Mouse (Mus musculus) CD4-positive helper T cell, adult 2 months (primary cell): ENCODE data around the gene Msi2.

Source experiments
- DNase-seq: peaks from one replicate; pipeline ENCODE4 v3.0.0-alpha.2; 2012; ENCODE audit warnings: low read depth, missing footprints, low spot score

Msi2 gene

DNA sequence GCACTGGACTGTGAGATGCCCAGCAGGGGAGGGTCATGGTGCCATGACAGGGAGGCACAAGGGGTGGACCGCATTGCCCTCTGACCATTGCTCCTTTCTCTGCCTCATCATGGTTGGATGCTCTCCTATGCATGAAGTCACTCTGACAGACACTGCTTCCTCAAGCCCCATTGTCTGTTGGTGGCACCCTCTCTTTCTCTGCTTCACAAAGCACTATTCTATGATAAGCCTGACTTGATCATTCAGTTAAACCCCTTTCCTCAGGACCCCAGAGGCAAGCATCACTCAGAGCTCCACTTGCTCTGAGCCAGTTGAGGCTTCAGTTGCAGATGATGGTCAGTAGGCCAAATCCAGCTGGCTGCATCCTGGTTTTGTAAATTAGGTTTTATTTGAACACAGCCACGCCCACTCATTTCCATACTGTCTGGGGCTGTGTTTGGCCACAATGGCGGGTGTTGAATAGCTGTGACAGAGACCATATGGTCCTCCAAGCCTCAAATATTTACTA lies 311.9 kb downstream of the Msi2 start:
- no peak for DNase-seq

DNA sequence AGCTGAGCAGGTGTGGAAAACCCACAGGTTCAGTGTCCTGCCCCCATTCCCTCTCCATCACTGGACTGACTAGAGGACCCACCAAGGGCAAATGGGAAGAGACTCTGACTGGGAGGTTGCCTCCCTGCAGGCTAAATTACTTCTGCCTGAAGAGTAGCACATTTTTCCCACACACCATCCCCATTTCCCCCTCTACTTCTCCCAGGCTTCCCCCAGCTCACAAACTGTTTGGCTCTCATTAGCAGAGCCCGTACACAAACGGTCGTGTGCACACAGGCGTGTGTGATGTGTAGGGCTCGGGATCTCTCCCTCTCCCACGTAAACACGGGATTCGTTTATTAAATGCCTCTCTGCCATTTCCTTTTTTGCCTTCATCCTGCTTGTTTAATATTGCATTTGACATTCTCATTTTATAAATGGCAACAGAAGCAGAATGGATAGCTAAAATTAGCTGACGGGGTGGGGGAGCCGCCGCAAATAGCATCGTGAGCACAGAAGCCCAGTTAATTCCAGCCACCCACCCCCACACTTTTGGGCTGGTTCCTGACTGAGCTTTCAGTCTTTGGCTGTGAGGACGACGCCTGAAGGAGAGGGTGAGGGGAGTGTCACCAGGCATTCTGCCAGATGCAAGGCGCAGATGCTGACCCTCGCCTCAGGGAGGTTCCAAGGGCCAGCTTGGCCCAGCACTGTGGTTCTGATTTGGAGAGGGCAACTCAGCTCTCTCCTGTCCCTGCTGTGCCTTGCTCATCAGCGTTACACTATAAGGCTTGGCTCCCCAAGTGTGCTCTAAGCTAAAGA lies 313.3 kb downstream of the Msi2 start:
- DNase-seq: no peak

DNA sequence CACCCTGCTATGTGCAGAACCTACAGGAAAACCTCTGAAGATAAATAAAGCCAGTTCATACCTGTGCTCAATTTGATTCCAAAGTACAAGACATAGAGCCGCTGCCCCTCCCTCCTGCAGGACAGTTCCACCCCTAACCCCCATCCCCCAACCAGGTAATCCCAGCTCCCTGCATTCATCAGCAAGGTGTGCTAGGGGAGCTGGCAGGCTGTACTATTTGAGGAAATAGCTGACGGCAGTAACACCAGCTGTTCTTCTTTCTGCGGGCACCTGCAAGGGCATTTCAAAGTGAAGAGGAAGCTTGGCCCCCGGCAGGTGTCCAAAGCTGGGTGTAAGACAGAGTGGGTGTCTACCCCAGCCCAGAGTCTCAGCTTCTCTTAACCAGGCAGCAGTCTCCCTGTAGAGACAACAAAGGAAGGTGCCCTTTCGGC lies 314.1 kb downstream of the Msi2 start:
- DNase-seq: no peak

DNA sequence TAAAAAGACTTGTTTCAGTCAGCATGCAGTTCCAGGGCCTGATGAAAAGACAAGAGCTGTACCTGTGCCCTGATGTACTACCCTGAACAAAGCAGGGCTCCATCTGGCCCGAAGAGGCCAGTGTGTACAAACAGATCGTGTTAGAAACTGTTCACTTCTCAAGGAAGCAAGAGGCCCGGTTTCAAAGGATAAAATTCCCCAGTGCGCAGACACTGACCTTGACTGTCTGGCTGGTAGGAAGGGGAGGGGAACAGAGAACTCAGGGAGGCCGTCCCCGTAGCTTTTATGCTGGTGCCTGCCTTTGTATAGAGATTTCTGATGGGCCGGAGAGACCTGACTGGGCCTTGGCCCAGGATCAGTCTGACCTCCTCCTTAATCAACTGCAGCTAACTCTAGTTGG lies 316.0 kb downstream of the Msi2 start:
- no peak for DNase-seq

DNA sequence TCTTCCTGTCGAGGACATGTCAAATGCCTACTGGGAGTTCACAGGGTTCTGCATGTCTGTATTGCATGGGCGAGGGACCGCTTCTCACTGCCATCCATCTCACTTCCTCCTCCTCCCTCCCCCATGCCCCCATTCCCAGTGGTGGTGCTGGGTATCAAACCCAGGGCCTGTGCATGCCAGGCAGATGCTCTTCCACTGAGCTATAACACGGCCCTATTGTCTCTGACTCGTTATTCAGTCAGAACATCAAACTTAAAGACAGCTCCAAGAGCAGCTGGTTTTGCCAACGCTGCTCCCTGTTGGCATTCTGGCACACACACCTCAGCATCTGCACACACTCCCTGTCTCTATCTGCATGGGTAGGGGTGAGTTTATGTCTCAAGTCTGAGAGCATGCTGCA lies 317.0 kb downstream of the Msi2 start:
- DNase-seq: no peak

DNA sequence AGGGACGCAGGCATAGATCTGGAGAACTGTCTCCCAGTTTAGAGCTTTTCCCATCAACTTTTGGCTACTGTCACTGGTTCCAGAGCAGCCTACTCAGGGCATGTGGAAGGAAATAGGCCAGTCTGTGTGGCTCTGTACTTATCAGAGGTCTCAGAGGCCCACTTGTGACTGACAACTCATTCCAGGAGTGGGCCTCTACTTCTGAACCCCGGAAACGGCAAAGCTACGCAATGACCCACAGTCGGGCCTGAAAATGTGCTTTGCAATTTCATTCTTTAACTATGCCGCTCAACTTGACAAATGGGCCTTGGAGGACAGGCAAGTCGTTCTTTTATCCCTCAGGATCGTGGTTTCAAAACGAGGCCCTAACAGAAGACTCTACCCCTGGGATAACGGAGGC lies 317.4 kb downstream of the Msi2 start:
- no peak for DNase-seq

DNA sequence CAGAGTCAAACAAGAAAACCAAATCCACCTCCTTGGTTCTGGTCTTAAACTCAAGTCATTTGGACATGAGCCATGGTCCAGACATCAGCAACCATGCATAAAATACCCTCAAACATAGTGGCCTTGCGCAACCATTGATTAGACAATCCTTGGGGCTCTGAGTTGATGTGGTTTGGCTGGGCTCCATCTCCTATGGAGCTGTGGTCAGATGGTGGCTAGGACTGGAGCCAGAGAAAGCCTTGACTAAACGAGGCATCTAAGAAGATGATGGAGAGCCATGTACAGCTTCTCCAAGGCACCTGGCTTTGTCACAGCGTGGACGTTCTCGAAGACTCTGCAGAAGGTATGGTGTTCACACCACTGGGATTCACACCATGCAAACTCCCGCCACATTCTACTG lies 318.1 kb downstream of the Msi2 start:
- DNase-seq: no peak

DNA sequence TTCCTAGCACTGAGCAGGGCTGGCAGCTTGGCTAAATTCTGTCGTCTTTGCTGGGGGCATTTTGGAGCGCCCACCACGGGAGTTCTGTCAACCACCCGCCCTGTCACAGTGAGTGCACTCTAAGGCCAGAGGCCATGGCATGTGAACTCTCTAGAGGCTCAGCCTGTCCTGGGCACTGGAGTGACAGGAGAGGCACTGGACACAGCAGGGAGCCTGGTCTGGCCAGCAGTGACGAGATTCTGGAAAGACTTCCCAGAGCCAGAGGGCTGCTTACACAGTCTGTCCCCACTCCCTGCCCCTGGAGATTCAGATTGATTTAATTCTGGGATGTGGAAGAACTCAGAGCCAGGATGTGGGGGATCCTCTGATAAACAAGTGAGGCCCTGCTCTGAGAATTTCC lies 318.9 kb downstream of the Msi2 start:
- no peak for DNase-seq

DNA sequence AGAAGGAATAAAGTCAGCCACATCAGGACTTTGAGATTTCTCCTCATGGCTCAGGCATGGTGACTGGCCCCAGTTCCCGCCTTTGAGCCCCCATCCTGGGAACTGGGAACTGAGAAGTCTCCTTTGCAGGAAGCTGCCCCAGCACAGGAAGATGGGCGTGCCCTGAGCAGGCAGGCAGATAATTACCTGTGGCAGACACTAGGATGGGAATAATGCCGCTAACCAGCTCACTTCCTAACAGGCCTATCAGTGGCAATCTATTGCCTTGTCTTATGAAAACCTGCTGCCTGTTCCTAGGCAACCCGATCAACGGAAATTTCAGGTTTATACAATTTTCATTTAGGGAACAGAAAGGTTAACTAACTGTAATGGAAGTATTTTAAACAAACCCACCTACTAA lies 319.3 kb downstream of the Msi2 start:
- DNase-seq: no peak

DNA sequence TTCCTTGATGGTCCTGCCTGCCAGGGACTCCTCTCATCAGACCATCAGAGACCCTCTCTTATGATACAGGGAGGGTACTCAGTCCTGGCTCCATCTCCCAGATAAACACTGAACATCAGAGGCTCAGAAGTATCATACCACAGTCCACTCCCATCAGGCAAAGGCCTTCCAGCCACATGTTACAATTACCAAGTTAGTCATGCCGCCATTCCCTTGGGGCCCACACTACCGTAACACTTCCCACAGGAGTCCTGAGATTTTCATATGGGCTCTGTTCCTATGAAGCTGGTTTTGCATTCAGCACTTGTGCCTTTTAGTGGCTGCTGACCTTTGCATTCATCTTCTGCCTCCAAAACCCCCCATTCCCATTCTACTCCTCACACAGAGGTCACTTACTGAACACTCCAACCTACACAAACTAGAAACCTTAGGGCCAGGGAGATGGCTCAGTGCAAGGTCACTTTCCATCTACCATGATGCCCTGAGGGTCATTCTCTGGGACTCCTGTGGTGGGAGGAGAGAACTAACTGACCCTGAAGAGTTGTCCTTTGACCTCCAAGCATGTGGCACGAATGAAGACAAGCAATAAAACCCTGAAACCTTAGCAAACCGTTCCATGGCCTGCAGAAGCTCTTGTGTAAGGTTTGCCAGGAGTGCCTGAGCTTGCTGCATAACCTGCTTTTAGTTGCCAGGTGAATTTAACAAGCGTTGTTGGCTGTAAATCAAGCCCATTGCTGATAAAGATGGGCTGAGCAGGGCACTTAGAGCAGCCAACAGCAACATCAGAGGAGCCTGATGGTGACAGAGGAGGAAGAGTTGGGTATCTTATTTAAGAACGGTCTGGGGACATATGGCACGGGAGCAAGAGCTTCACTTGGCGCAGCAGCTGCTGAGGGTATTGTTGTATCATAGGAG lies 323.0 kb downstream of the Msi2 start:
- no peak for DNase-seq

DNA sequence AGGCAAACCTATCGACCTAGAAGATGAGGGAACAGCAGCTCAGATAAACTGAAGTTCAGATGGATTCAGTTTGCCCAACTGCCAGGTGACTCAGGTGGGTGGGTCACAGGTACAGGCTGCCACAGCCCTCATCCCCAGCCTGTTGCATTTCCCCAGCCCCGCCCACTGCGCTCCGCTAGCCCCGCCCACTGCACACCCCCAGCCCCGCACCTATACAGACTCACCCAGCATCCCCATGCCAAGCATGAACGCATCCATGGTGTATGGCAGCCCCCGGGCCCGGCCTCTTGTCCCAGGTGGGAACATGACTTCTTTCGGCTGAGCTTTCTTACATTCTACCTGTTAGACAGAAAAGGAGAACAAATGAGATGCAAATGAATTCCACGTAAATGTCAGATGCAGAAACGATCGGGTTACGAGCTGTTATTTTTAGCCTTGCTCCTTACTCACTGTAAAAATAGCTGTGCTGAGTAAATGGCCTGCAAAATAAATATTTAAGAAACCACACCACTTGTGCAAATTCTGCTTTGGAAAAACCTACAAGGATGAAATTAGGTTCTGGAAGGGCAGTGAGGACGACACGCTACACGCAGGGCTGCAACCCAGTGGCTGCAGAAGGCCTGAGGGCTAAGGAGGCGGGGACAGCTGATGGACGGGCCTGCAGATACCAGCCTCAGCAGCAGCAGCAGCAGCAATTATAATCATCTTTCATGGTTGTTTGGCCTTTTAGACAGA lies 323.8 kb downstream of the Msi2 start:
- DNase-seq: no peak

DNA sequence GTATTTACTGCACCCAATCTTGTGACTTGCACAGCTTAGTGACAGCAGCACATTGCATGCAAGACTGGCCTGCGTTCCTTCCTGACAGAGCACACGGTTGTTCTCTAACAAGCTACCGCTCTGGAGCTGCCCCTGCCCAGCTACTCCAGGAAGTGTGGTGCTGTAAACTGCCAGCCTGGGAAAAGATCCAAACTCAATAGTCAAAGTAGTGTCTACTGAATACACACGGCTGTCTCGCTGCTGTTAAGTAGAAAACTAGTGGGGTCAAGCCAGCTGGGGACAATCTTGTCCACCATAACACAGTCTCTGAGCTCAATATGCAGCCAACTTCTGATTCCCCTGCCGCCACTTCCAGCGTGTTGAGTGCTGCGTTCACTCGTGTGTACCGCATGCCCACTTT lies 325.6 kb downstream of the Msi2 start:
- DNase-seq: no peak

DNA sequence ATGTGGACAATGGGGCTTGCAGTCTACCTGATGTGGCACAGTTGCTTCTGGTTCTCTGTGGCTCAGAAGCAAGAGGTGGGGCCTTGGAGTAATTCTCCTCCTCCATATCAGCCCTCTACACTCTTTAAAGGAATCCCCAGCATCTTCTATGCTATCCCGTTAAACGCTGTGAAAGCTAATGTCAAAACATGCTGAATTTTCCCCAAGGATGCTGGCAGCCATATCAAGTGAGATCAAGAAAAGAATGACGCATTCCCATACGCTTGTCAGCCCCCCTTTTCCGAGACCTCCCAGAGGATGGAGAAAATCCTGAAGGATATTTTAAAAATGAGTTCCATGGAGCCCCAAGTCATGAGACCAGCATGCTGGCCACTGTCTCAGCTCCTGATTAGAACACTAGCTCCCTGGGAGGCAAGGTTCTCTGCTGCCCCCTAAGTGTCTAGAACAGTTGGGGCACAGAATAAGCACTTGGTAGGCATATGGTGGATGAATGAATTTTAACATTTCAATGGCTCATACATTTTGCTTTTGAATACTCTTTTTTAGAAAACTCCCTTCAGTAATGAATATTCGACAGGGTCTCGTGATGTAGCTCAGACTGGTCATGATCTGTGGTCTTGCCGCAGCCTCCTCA lies 327.0 kb downstream of the Msi2 start:
- DNase-seq: no peak

DNA sequence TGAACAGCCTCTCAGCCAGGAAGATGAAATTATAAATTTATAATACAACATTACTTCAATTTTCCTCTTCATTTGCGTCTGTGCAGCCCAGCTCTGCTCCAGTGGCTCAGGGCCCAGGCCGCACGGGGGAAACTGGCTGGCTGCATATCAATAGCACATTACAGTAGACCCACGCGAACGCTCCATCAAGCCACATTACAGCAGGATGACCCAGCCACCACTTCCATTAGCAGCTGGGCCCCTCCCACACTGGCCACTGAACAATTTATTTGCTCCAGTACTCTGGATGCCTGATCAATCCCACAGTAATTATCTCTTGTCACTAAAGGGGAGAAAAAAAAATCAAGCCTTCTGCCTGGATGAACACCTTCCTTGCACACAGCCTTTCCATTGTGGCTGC lies 328.8 kb downstream of the Msi2 start:
- DNase-seq: no peak

DNA sequence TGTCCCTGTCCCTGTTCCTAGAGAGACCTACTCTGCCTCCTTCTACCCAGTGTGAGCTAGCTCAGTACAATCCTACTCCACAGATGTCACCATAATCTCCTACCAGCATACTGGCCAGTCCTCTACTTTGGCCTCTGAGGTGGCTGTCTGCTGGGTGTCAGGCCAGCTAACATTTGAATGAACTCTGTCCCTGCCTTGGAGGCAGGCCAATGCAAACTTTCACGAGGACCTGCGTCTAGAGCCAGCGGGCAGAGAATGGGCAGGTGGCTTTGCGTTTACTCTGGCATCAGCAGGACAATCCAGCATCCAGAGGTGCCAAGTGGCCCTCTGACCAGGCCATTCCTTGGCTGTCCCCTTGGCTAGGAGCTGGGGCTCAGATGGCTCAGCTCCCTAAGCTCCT lies 331.4 kb downstream of the Msi2 start:
- no peak for DNase-seq

DNA sequence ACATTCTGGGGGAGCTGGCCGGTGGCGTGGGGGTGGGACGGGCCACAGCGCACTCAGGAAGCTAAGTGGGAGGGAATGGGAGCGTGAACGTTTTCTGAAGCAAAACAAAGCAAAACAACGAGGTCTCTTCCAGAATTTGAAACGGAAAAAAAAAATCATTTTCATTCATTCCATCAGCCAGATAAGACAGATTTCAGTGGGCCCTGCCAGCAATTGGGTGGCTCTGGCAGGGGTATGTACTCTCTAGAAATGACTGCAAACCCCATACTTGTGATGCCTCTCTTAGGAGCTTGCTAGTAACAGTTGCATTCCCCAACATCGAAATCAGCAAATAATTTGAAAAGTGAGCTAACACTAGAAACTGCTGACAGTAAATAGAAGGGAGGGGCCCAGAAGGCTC lies 335.9 kb downstream of the Msi2 start:
- DNase-seq: no peak

DNA sequence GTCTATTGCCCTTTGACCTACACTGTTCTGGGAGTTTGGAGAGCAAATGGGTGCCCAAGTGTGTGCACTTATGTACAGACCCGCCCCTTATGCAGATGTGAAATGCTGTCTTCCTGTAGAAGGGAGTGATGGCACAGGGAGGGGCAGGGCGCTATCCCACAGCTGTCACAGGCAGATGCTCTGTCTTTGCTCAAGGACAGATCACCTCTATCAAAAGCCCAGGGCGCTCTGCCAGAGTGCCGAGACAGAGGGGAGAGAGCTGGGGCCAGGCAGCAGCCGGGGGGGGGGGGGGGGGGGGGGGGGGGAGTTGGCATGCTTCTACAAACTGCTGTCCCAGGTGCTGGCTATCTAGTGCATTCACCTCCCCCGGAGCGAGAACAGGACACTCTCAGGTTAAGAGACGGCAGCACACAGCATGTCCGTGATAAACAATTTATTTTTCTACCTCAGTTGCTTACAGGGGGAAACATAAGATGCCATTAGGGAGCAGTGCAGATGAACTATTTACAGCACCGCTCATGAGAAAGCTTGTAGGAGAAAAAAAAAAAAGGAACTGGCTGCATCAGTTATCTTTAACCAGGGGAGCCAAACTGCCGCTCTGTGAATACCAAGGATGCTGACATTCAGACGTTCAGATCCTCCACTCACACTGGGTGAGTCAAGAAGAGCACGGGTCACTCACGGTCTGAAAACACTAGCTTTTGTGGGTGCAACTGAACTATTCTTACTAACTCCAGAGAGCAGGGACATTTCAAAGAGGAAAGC lies 337.0 kb downstream of the Msi2 start:
- DNase-seq: no peak

DNA sequence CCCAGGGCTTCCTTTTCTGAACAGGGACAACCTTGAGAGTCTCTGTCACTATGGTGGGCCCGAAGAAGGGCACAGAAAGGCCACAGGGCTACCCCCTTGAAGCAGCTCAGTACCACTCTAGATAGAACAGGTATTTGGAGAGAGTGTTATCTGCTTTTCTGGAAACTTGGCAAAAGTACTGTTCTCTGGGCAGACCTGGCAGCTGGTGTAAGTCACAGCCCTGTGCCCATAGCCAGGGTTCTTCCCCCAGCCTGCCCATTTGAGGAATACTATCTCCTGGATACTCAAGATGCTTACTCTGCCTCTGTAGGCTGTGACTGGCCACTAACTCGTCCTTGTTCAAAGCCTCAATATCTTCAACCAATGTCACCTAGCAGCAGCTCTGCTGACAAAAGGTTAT lies 338.7 kb downstream of the Msi2 start:
- no peak for DNase-seq

DNA sequence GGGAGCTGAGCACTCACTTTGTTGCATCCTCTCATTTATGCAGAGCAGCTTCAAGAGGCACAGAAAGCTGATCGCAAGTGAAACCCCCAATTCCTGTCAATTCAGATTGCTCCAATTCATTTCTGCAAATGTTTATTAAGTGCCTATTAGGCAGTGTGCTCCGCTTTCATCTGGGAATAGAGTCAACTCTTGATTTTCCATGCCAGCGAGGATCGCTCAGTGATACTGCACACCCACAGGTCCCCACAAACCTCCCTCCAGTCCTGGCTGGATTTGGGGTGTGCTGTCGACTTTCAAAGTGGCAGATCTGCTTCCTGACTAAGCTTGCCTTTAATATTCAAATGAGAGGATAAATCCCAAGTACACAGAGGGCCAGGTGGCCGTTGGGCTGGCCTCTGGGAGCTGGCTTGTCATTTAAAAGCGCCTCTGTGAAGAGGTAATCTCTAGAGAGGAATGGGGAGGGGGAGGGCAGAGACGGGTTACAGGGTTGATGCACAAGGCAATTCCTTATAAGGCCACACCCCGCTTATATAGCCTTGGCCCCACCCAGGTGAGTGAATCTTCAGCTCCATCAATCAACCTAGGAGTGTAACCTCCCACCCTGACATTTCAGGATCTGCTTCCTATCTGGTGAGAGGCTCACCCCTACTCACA lies 339.5 kb downstream of the Msi2 start:
- no peak for DNase-seq

DNA sequence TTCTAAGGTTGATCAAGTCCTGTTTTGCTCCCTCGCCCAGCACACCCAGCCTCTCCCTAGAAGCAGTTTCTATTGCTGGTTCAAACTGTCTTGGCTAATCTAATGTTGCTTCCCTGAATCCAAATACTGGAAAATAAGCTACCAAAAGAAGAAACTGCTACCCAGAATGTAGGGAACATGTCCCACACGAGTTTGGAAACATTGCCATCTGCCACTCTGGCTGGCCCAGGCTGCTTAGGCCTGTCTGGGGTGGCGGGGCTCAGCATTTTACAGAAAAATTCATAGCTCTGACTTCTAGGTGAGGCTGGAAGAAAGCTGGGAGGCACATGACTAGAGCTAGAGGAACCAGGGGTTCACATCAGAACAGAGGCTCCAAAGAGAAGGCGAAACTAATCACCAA lies 345.7 kb downstream of the Msi2 start:
- DNase-seq: no peak
